In genomic region chr7:88945338-88945737, GRCm38 (mm10) we compare ENCODE assay signal across 22 mouse cellular contexts.
A peak's percentile ranks its signal among the peaks of the same experiment; 100 is the strongest.
DNase-seq lines count a peak whose midpoint lies in the region; ATAC-seq and TF ChIP-seq lines count a peak whose summit lies in the region.
"Had no signal": no experiment of that assay in that cellular context is flagged by ENCODE, and none has a peak within 500 bp of the region (broad histone marks: within the 10 kb centered on the region; RNA-seq: fewer than 3 reads in every experiment).

No protein-coding gene starts in this region.

- ATAC-seq in hindbrain, postnatal 0 days, result 0 out of 2 replicates have a peak, but pooled peaks have one; percentile 43
- ATAC-seq in hindbrain, embryonic 11.5 days (ENCODE audit: low FRiP score), result no peak
- ATAC-seq: activated CD4-positive, CD25-positive, alpha-beta regulatory T cell, adult 4 months; CD4-positive, CD25-positive, alpha-beta regulatory T cell, adult 4 months; forebrain, embryonic 13.5 days; forebrain, embryonic 15.5 days; forebrain, postnatal 0 days; Patski had no signal

- no peaks in the 10 kb centered on the region for H3K4me1 ChIP-seq in hindbrain, postnatal 0 days (ENCODE audit: insufficient read depth, low read length)
- H3K4me1 ChIP-seq in hindbrain, embryonic 11.5 days (replicated peaks; ENCODE audit: control insufficient read depth, insufficient read depth, low read length), result no peaks in the 10 kb centered on the region
- H3K4me1 ChIP-seq: embryonic facial prominence, embryonic 10.5 days; embryonic facial prominence, embryonic 12.5 days; forebrain, embryonic 13.5 days; forebrain, embryonic 15.5 days had no signal

- no peak overlapping the region for H3K9ac ChIP-seq in hindbrain, postnatal 0 days (replicated peaks; ENCODE audit: low read length)
- H3K9ac ChIP-seq in hindbrain, embryonic 11.5 days (ENCODE audit: low read depth, low read length), result no peak overlapping the region
- H3K9ac ChIP-seq: embryonic facial prominence, embryonic 12.5 days; forebrain, embryonic 13.5 days; forebrain, embryonic 15.5 days; forebrain, postnatal 0 days had no signal

- intact Hi-C loops in left cerebral cortex, postnatal 36 days (cut with DNase I), result no loop called here

- TF ChIP-seq CTCF in hindbrain, postnatal 0 days (IDR thresholded peaks at IDR 0.05; ENCODE audit: low read depth), result no peak

- H3K79me2 ChIP-seq in myocyte (ENCODE audit: control insufficient read depth, insufficient read depth), result no peaks in the 10 kb centered on the region

- no peaks in the 10 kb centered on the region for H3K9me3 ChIP-seq in hindbrain, postnatal 0 days (ENCODE audit: low read length)
- no peaks in the 10 kb centered on the region for H3K9me3 ChIP-seq in hindbrain, embryonic 11.5 days (ENCODE audit: control insufficient read depth, low read length)
- H3K9me3 ChIP-seq: embryonic facial prominence, embryonic 10.5 days; embryonic facial prominence, embryonic 12.5 days; forebrain, embryonic 13.5 days; forebrain, embryonic 15.5 days; G1E had no signal

- H3K4me2 ChIP-seq in hindbrain, postnatal 0 days (ENCODE audit: low read depth, low read length), result no peak overlapping the region
- H3K4me2 ChIP-seq in hindbrain, embryonic 11.5 days (replicated peaks; ENCODE audit: low read depth, low read length), result no peak overlapping the region
- H3K4me2 ChIP-seq in myocyte (ENCODE audit: low read depth), result no peak overlapping the region
- H3K4me2 ChIP-seq: embryonic facial prominence, embryonic 12.5 days; forebrain, embryonic 13.5 days; forebrain, embryonic 15.5 days had no signal

- H3K27me3 ChIP-seq in hindbrain, postnatal 0 days (ENCODE audit: insufficient read depth, low read length), result no peaks in the 10 kb centered on the region
- no peaks in the 10 kb centered on the region for H3K27me3 ChIP-seq in hindbrain, embryonic 11.5 days (ENCODE audit: control insufficient read depth, insufficient read depth, low read length)
- H3K27me3 ChIP-seq in myocyte (ENCODE audit: control insufficient read depth, insufficient read depth, insufficient read length), result no peaks in the 10 kb centered on the region
- H3K27me3 ChIP-seq: CH12.LX; embryonic facial prominence, embryonic 12.5 days; forebrain, embryonic 13.5 days; forebrain, embryonic 15.5 days; Patski had no signal

- DNase-seq in cerebellum, postnatal 10 days, result peak; percentile 10 to 14
- DNase-seq in cerebellum, adult 8-10 months, result no peak
- no peak for DNase-seq in hindbrain, postnatal 0 days (ENCODE audit: low spot score)
- no peak for DNase-seq in hindbrain, embryonic 11.5 days (ENCODE audit: low spot score)
- no peak for DNase-seq in left cerebral cortex, postnatal 36 days (ENCODE audit: low spot score in 2 of 2)
- DNase-seq: adrenal gland, adult 8-10 months; adrenal gland, postnatal 14 days; adrenal gland, postnatal 36 days; cerebellum, adult 11-12 months; cerebellum, adult 9-11 months; cerebellum, postnatal 36 days; forebrain, postnatal 0 days had no signal

- no peak overlapping the region for H3K4me3 ChIP-seq in hindbrain, postnatal 0 days (ENCODE audit: low read length)
- H3K4me3 ChIP-seq in hindbrain, embryonic 11.5 days (ENCODE audit: low read depth, low read length), result no peak overlapping the region
- H3K4me3 ChIP-seq in myocyte, result no peak overlapping the region
- H3K4me3 ChIP-seq: embryonic facial prominence, embryonic 10.5 days; embryonic facial prominence, embryonic 12.5 days; forebrain, embryonic 13.5 days; forebrain, embryonic 15.5 days had no signal

- no peak for TF ChIP-seq POLR2A in myocyte (IDR thresholded peaks at IDR 0.05; ENCODE audit: insufficient read length, low read depth)

- no peak overlapping the region for H3K27ac ChIP-seq in hindbrain, postnatal 0 days
- H3K27ac ChIP-seq in hindbrain, embryonic 11.5 days (ENCODE audit: low read depth, low read length), result no peak overlapping the region
- H3K27ac ChIP-seq: embryonic facial prominence, embryonic 10.5 days; embryonic facial prominence, embryonic 12.5 days; forebrain, embryonic 13.5 days; forebrain, embryonic 15.5 days had no signal

- H3ac ChIP-seq in myocyte (ENCODE audit: control insufficient read depth, insufficient read length), result no peak overlapping the region

- no peaks in the 10 kb centered on the region for H3K36me3 ChIP-seq in hindbrain, postnatal 0 days (ENCODE audit: insufficient read depth, low read length)
- H3K36me3 ChIP-seq in hindbrain, embryonic 11.5 days (ENCODE audit: control insufficient read depth, insufficient read depth, low read length), result no peaks in the 10 kb centered on the region
- no peaks in the 10 kb centered on the region for H3K36me3 ChIP-seq in myocyte (ENCODE audit: control insufficient read depth, insufficient read depth)
- H3K36me3 ChIP-seq: embryonic facial prominence, embryonic 10.5 days; embryonic facial prominence, embryonic 12.5 days; forebrain, embryonic 15.5 days; G1E had no signal

TF ChIP-seq in myocyte, 11 proteins besides CTCF, POLR2A, EP300 and RAD21:
- TF ChIP-seq REST (IDR thresholded peaks at IDR 0.05; ENCODE audit: insufficient read depth, insufficient read length) (no peak), E2F4 (IDR thresholded peaks at IDR 0.05; ENCODE audit: insufficient read depth) (no peak), MYOG (IDR thresholded peaks at IDR 0.05; ENCODE audit: control insufficient read depth in 1 of 3, insufficient read depth in 1 of 3, insufficient read length in 2 of 3, low read depth in 2 of 3) (peak in 1 of 3 experiments; percentile 46), USF1 (IDR thresholded peaks at IDR 0.05; ENCODE audit: low read depth) (no peak), TCF12 (IDR thresholded peaks at IDR 0.05; ENCODE audit: insufficient read depth, poor library complexity, severe bottlenecking) (no peak), POLR2AphosphoS2 (IDR thresholded peaks at IDR 0.05; ENCODE audit: insufficient read length, low read depth) (no peak), SRF (IDR thresholded peaks at IDR 0.05; ENCODE audit: control insufficient read depth, insufficient read length, low read depth) (no peak), MYOD1 (IDR thresholded peaks at IDR 0.05; ENCODE audit: control insufficient read depth in 1 of 3, insufficient read length in 2 of 3, low read depth in 2 of 3) (peak in 2 of 3 experiments; percentile 62 to 76), CEBPB (IDR thresholded peaks at IDR 0.05; ENCODE audit: insufficient read depth, poor library complexity, severe bottlenecking) (no peak), MAX (IDR thresholded peaks at IDR 0.05; ENCODE audit: low read depth) (no peak), TCF3 (IDR thresholded peaks at IDR 0.05; ENCODE audit: insufficient read length, low read depth) (no peak)

Comparison
In these comparisons a context has a peak if more than half of its experiments do, and no peak if none do; other contexts are left out.
1. DNase-seq: peak in cerebellum, postnatal 10 days (2 of 2); none in cerebellum, adult 8-10 months (single experiment), hindbrain, postnatal 0 days (single experiment), hindbrain, embryonic 11.5 days (single experiment) and left cerebral cortex, postnatal 36 days (0 of 2).